Mouse (Mus musculus) liver, embryonic 13.5 days (tissue): ENCODE measurements around the gene Isoc2a. TPM values are rescaled to one million over a fixed set of nuclear protein-coding genes. Genes with fewer than 3 reads are reported as not detected.
A peak's percentile ranks its signal among the peaks of the same experiment; 100 is the strongest.

Source experiments
- ATAC-seq: fragments of 200-750 bp; cut with Nextera tagmentation; 2 replicates; pipeline ENCODE4 v1.8.0; 2017; ENCODE audit warnings: low read depth, mild to moderate bottlenecking, moderate number of reproducible peaks, moderate library complexity
- DNase-seq: peaks from one replicate; pipeline ENCODE4 v3.0.0; 2022
- H3K27ac ChIP-seq: fragments of 300-500 bp; sonication (generic); 2 replicates; pipeline ENCODE4 v1.5.1; 2015; ENCODE audit warnings: moderate library complexity, mild to moderate bottlenecking, inconsistent platforms
- H3K27me3 ChIP-seq: fragments of 300-500 bp; sonication (generic); 2 replicates; pipeline ENCODE4 v1.6.1; 2015; ENCODE audit warnings: mild to moderate bottlenecking, inconsistent platforms
- H3K36me3 ChIP-seq: fragments of 300-500 bp; sonication (generic); 2 replicates; pipeline ENCODE4 v1.6.1; 2015; ENCODE audit warnings: mild to moderate bottlenecking, inconsistent platforms
- H3K4me1 ChIP-seq: fragments of 300-500 bp; sonication (generic); replicated peaks from 2 replicates; pipeline ENCODE4 v1.6.1; 2015; ENCODE audit warnings: inconsistent platforms
- H3K4me2 ChIP-seq: fragments of 300-500 bp; sonication (generic); 2 replicates; pipeline ENCODE4 v1.6.1; 2015; ENCODE audit warnings: inconsistent platforms, mild to moderate bottlenecking, moderate library complexity
- H3K4me3 ChIP-seq: fragments of 300-500 bp; sonication (generic); replicated peaks from 2 replicates; pipeline ENCODE4 v1.5.1; 2015; ENCODE audit warnings: mild to moderate bottlenecking, inconsistent platforms
- H3K9ac ChIP-seq: fragments of 300-500 bp; sonication (generic); 2 replicates; pipeline ENCODE4 v1.6.1; 2015; ENCODE audit warnings: mild to moderate bottlenecking, inconsistent platforms
- H3K9me3 ChIP-seq: fragments of 300-500 bp; sonication (generic); replicated peaks from 2 replicates; pipeline ENCODE4 v1.6.1; 2016; ENCODE audit warnings: inconsistent platforms
- WGBS: fragments of 180-500 bp; shearing (Covaris S2); methylation state at CpG from one replicate; pipeline ENCODE4 v1.1.7; 2015; ENCODE audit not compliant: insufficient replicate concordance; 5-methylcytosine and 5-hydroxymethylcytosine counted together
- polyA plus RNA-seq: library from polyadenylated mRNA; unstranded; fragments of >200 nt; fragmentation: Nextera tagmentation; extraction: Ambion mirVana; gene quantifications from 2 replicates; pipeline ENCODE4 v1.2.1, GENCODE M21; 2015

Gene Isoc2a
- polyA plus RNA-seq, 1 experiment from 2014 or later, result 0.45 TPM

GRCm38 (mm10) chr7:4900523-4900851 lies 23.5 kb downstream of the Isoc2a start:
- Histone ChIP-seq H3K4me1 (peaks cover 22% of the 10 kb centered on the region), H3K9me3 (0 out of 2 replicates have a peak, but pooled peaks cover 2% of the 10 kb centered on the region), H3K27ac (peak overlapping the region; percentile 64), H3K4me3 (peak overlapping the region; percentile 50), H3K4me2 (peak overlapping the region; percentile 72), H3K9ac (peak overlapping the region; percentile 64), H3K27me3 (no peaks in the 10 kb centered on the region), H3K36me3 (no peaks in the 10 kb centered on the region)
- DNase-seq (no peak), ATAC-seq (peak; percentile 51; the same call in 1 of the 2 replicates)
- 15% methylated on average over 11 of the region's 11 CpGs for whole genome bisulfite sequencing

- Histone ChIP-seq H3K9me3 (0 out of 2 replicates have a peak, but pooled peaks cover 2% of the 10 kb centered on the region), H3K36me3 (no peaks in the 10 kb centered on the region), H3K4me3 (peak overlapping the region; percentile 50), H3K4me1 (peaks cover 22% of the 10 kb centered on the region), H3K4me2 (peak overlapping the region; percentile 72), H3K27me3 (no peaks in the 10 kb centered on the region), H3K27ac (peak overlapping the region; percentile 64; the same call in 1 of the 2 replicates), H3K9ac (no peak overlapping the region)
- DNase-seq (peak; percentile 53), ATAC-seq (0 out of 2 replicates have a peak, but pooled peaks have one; percentile 25)
- 54% methylated on average over 8 of the region's 8 CpGs for WGBS
Observed at GRCm38 (mm10) chr7:4901171-4901570, 24.2 kb downstream of the Isoc2a start.

- H3K4me3 ChIP-seq, result no peak overlapping the region
- 0 out of 2 replicates have a peak, but pooled peaks cover 2% of the 10 kb centered on the region for H3K9me3 ChIP-seq
- H3K4me1 ChIP-seq, result peaks cover 22% of the 10 kb centered on the region
- H3K36me3 ChIP-seq, result no peaks in the 10 kb centered on the region
- no peak overlapping the region for H3K27ac ChIP-seq
- no peak overlapping the region for H3K9ac ChIP-seq
- peaks cover 5% of the 10 kb centered on the region; the same call in 1 of the 2 replicates for H3K27me3 ChIP-seq
- 67% methylated on average over 9 of the region's 9 CpGs for WGBS
- ATAC-seq, result no peak
- H3K4me2 ChIP-seq, result no peak overlapping the region
- no peak for DNase-seq
Observed at GRCm38 (mm10) chr7:4902404-4902803, 25.5 kb downstream of the Isoc2a start.

GRCm38 (mm10) chr7:4906466-4906950 lies 29.6 kb downstream of the Isoc2a start, which contains the start of gene Gm36210:
Gene Gm36210 (minus strand): TSS chr7:4906516.
- Histone ChIP-seq H3K4me2 (no peak within 1 kb of the TSS), H3K27ac (no peak within 1 kb of the TSS), H3K4me1 (no peaks in the 10 kb centered on the region), H3K4me3 (no peak within 1 kb of the TSS), H3K9ac (no peak within 1 kb of the TSS), H3K9me3 (no peaks in the 10 kb centered on the region), H3K36me3 (no peaks in the 10 kb centered on the region), H3K27me3 (peaks cover 5% of the 10 kb centered on the region; the same call in 1 of the 2 replicates)
- DNase-seq (no peak), ATAC-seq (no peak)
- WGBS, result 75% methylated on average over 10 of the region's 10 CpGs

GRCm38 (mm10) chr7:4911561-4911960 lies 34.6 kb downstream of the Isoc2a start:
- WGBS, result 43% methylated on average over 9 of the region's 9 CpGs
- DNase-seq, result peak; percentile 29
- Histone ChIP-seq H3K36me3 (no peaks in the 10 kb centered on the region), H3K27me3 (peaks cover 5% of the 10 kb centered on the region; the same call in 1 of the 2 replicates), H3K9ac (no peak overlapping the region), H3K9me3 (no peaks in the 10 kb centered on the region), H3K27ac (no peak overlapping the region), H3K4me2 (no peak overlapping the region), H3K4me3 (no peak overlapping the region), H3K4me1 (peaks cover 17% of the 10 kb centered on the region)
- no peak for ATAC-seq

GRCm38 (mm10) chr7:4912248-4912647 lies 35.3 kb downstream of the Isoc2a start:
- DNase-seq, result no peak
- peaks cover 24% of the 10 kb centered on the region for H3K4me1 ChIP-seq
- H3K4me3 ChIP-seq, result no peak overlapping the region
- peaks cover 3% of the 10 kb centered on the region for H3K36me3 ChIP-seq
- no peak overlapping the region for H3K4me2 ChIP-seq
- no peaks in the 10 kb centered on the region for H3K9me3 ChIP-seq
- no peaks in the 10 kb centered on the region for H3K27me3 ChIP-seq
- no peak overlapping the region for H3K9ac ChIP-seq
- WGBS, result 48% methylated on average over 5 of the region's 5 CpGs
- ATAC-seq, result no peak
- no peak overlapping the region for H3K27ac ChIP-seq

- WGBS, result under 1% methylated on average over 54 of the region's 56 CpGs
- H3K9ac ChIP-seq, result peak within 1 kb of the TSS; percentile 89
Observed at GRCm38 (mm10) chr7:4915007-4915665, 38.2 kb downstream of the Isoc2a start, which contains the start of gene Zfp628. Gene Zfp628 (plus strand): TSS chr7:4915217.

GRCm38 (mm10) chr7:4915669-4916416 lies 38.9 kb downstream of the Isoc2a start:
- Histone ChIP-seq H3K4me3 (peak overlapping the region; percentile 82), H3K36me3 (peaks cover 38% of the 10 kb centered on the region), H3K27ac (peak overlapping the region; percentile 88), H3K4me1 (peaks cover 29% of the 10 kb centered on the region), H3K9me3 (no peaks in the 10 kb centered on the region), H3K4me2 (peak overlapping the region; percentile 91), H3K9ac (peak overlapping the region; percentile 89), H3K27me3 (no peaks in the 10 kb centered on the region)
- ATAC-seq, result peak; percentile 64
- no peak for DNase-seq
- 21% methylated on average over 14 of the region's 14 CpGs for WGBS

More at GRCm38 (mm10) chr7:4915007-4915665, 38.2 kb downstream of the Isoc2a start, which contains the start of gene Zfp628:
- ATAC-seq (peak; percentile 88), DNase-seq (peak; percentile 87)
- Histone ChIP-seq H3K27ac (peak within 1 kb of the TSS; percentile 88), H3K9me3 (no peaks in the 10 kb centered on the region), H3K27me3 (no peaks in the 10 kb centered on the region), H3K4me2 (peak within 1 kb of the TSS; percentile 91), H3K36me3 (peaks cover 31% of the 10 kb centered on the region), H3K4me3 (peak within 1 kb of the TSS; percentile 82), H3K4me1 (peaks cover 24% of the 10 kb centered on the region)

- no peaks in the 10 kb centered on the region for H3K9me3 ChIP-seq
- DNase-seq (no peak), ATAC-seq (no peak)
- H3K36me3 ChIP-seq, result peaks cover 41% of the 10 kb centered on the region
- H3K4me3 ChIP-seq, result no peak overlapping the region
- 0 out of 2 replicates have a peak overlapping the region, but pooled peaks have one; percentile 89 for H3K9ac ChIP-seq
- 81% methylated on average over 2 of the region's 2 CpGs for WGBS
- peaks cover 42% of the 10 kb centered on the region for H3K4me1 ChIP-seq
- H3K27ac ChIP-seq, result no peak overlapping the region
- H3K27me3 ChIP-seq, result peaks cover 11% of the 10 kb centered on the region
- no peak overlapping the region for H3K4me2 ChIP-seq
Observed at GRCm38 (mm10) chr7:4917494-4917893, 40.5 kb downstream of the Isoc2a start.

GRCm38 (mm10) chr7:4918681-4919080 lies 41.7 kb downstream of the Isoc2a start:
- WGBS, result 89% methylated on average over 15 of the region's 15 CpGs
- DNase-seq (no peak), ATAC-seq (no peak)
- H3K36me3 ChIP-seq, result peaks cover 41% of the 10 kb centered on the region
- peaks cover 22% of the 10 kb centered on the region for H3K27me3 ChIP-seq
- no peak overlapping the region for H3K4me3 ChIP-seq
- no peak overlapping the region for H3K27ac ChIP-seq
- H3K9ac ChIP-seq, result no peak overlapping the region
- H3K9me3 ChIP-seq, result no peaks in the 10 kb centered on the region
- peaks cover 53% of the 10 kb centered on the region for H3K4me1 ChIP-seq
- H3K4me2 ChIP-seq, result no peak overlapping the region

GRCm38 (mm10) chr7:4919096-4919495 lies 42.1 kb downstream of the Isoc2a start:
- Histone ChIP-seq H3K9ac (no peak overlapping the region), H3K9me3 (no peaks in the 10 kb centered on the region), H3K4me2 (no peak overlapping the region), H3K4me1 (peaks cover 56% of the 10 kb centered on the region), H3K36me3 (peaks cover 41% of the 10 kb centered on the region), H3K27ac (no peak overlapping the region), H3K27me3 (peaks cover 27% of the 10 kb centered on the region), H3K4me3 (no peak overlapping the region)
- no peak for DNase-seq
- no peak for ATAC-seq
- WGBS, result 91% methylated on average over 21 of the region's 21 CpGs
